Mouse (Mus musculus) lung, postnatal 0 days (tissue): ENCODE results near the gene Tspan18.

Experiments used
- CTCF ChIP-seq: IDR thresholded peaks from 2 replicates; pipeline ENCODE4 v1.5.1; 2016; ENCODE audit warnings: antibody characterized with exemption, mild to moderate bottlenecking
- EP300 ChIP-seq: IDR thresholded peaks from 2 replicates; pipeline ENCODE4 v1.6.1; 2016; ENCODE audit warnings: antibody characterized with exemption, mild to moderate bottlenecking, control low read depth

DNA sequence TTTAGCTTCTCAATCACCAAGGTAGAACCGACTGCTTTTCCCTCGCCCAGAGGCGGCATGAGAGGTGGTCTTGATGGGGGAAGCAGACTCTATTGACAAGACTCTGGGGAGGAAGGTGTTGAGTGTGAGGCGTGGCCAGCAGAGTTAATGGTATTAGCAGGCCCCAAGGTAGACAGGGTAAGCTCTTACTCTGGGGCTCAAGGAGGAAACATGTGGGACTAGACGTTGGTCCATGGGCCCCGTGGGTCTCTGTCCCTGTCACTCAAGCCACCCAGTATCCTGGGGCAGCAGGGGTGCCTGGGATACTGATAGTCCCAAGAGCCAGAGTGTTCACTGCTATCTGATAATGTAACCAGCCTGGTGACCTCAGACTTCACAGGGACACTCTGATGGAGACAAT, 26.0 kb upstream of the Tspan18 start:
- TF ChIP-seq CTCF (no peak), EP300 (no peak)
